Mouse (Mus musculus): ENCODE data around the gene Mtus2. TPM values are rescaled to one million over a fixed set of nuclear protein-coding genes. Genes with fewer than 3 reads are reported as not detected.

Gene Mtus2
- total RNA-seq, 1 experiment: 11.0 TPM

GRCm38 (mm10) chr5:148124354-148124753 is 167.2 kb downstream of the Mtus2 start:
- in situ Hi-C loops (cut with MboI; ENCODE audit: low sequenced_read_pairs in 2 of 2, unreplicated experiment in 2 of 2): no loop called here
- TF ChIP-seq ZC3H11A (IDR thresholded peaks at IDR 0.05; ENCODE audit: borderline replicate concordance, low read depth, low read length) (no peak), MAFK (IDR thresholded peaks at IDR 0.05; ENCODE audit: insufficient read depth, low read depth, low read length) (no peak), ZNF384 (IDR thresholded peaks at IDR 0.05; ENCODE audit: low read depth, low read length) (no peak)
- no peaks in the 10 kb centered on the region for H3K9me3 ChIP-seq (ENCODE audit: control insufficient read depth, insufficient read depth, low read depth, low read length)

DNA sequence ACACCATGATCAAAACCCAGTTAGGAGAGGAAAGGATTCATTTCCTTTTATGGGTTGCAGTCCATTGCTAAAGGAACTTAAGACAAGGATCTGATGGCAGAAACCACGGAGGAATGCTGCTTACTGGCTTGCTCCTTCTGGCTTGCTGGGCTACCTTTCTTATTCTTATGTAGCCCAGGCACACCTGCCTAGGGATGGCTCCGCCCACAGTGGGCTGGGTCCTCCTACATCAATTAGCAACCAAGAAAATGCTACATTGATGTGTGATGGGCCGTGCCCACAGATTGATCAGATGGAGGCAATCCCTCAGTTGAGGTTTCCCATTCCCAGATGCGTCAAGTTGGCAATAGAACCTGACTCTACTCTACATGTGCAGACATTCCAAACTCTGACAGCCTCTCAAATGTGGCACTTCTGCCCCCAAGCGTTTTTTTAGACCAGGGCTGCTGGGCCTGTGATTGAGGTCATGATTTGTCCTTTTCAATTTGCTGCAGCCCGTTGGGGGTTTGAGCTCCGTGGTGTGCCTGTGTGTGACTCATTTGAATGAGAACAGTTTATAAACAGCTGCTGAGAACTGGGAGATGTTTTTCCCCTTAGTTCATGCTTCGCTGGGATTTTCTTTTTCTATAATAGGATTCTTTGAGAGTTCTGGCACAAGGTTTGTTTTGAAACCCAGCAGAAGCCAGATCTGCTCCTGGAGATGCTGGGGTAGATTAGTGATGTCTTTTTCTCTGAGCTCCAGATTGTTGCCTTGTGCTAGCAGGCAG is 173.8 kb downstream of the Mtus2 start:
- TF ChIP-seq HCFC1 (IDR thresholded peaks at IDR 0.05; ENCODE audit: borderline replicate concordance, insufficient read depth, low read length): no peak
- no peak for TF ChIP-seq ZC3H11A (IDR thresholded peaks at IDR 0.05; ENCODE audit: borderline replicate concordance, low read depth, low read length)
- TF ChIP-seq ZNF384 (IDR thresholded peaks at IDR 0.05; ENCODE audit: low read depth, low read length): no peak
- TF ChIP-seq CHD2 (IDR thresholded peaks at IDR 0.05; ENCODE audit: low read depth, low read length): no peak
- TF ChIP-seq MAFK (IDR thresholded peaks at IDR 0.05; ENCODE audit: insufficient read depth, low read depth, low read length): no peak
- Histone ChIP-seq H3K36me3 (ENCODE audit: control insufficient read depth, insufficient read depth, low read length, poor library complexity, severe bottlenecking) (no peaks in the 10 kb centered on the region), H3K27ac (ENCODE audit: insufficient read depth, low read depth, low read length, poor library complexity, severe bottlenecking) (no peak overlapping the region), H3K9ac (ENCODE audit: insufficient read depth, low read depth, low read length, poor library complexity, severe bottlenecking) (no peak overlapping the region), H3K9me3 (ENCODE audit: control insufficient read depth, insufficient read depth, low read depth, low read length) (no peaks in the 10 kb centered on the region), H3K4me1 (ENCODE audit: control insufficient read depth in 2 of 2, insufficient read depth in 2 of 2, low read length in 2 of 2, poor library complexity in 1 of 2) (peaks cover 4 to 19% of the 10 kb centered on the region in 2 experiments; a peak in 3 of 4 replicates), H3K4me3 (ENCODE audit: insufficient read depth in 1 of 2, low read depth in 1 of 2, low read length in 2 of 2, poor library complexity in 1 of 2, severe bottlenecking in 1 of 2) (no peak overlapping the region)
- DNase-seq (ENCODE audit: low read depth, low spot score): peak; percentile 34
- in situ Hi-C loops (cut with MboI; ENCODE audit: low sequenced_read_pairs in 2 of 2, unreplicated experiment in 2 of 2): no loop called here

More at GRCm38 (mm10) chr5:148124354-148124753, 167.2 kb downstream of the Mtus2 start:
- Histone ChIP-seq H3K27ac (ENCODE audit: insufficient read depth, low read depth, low read length, poor library complexity, severe bottlenecking) (no peak overlapping the region), H3K4me1 (ENCODE audit: control insufficient read depth in 2 of 2, insufficient read depth in 2 of 2, low read length in 2 of 2, poor library complexity in 1 of 2) (no peaks in the 10 kb centered on the region), H3K4me3 (ENCODE audit: insufficient read depth in 1 of 2, low read depth in 1 of 2, low read length in 2 of 2, poor library complexity in 1 of 2, severe bottlenecking in 1 of 2) (no peak overlapping the region), H3K9ac (ENCODE audit: insufficient read depth, low read depth, low read length, poor library complexity, severe bottlenecking) (no peak overlapping the region), H3K36me3 (ENCODE audit: control insufficient read depth, insufficient read depth, low read length, poor library complexity, severe bottlenecking) (no peaks in the 10 kb centered on the region)
- no peak for DNase-seq (ENCODE audit: low read depth, low spot score)

- DNase-seq (ENCODE audit: low read depth, low spot score): no peak
- in situ Hi-C loops (cut with MboI; ENCODE audit: low sequenced_read_pairs in 2 of 2, unreplicated experiment in 2 of 2): no loop called here
- Histone ChIP-seq H3K9me3 (ENCODE audit: control insufficient read depth, insufficient read depth, low read depth, low read length) (no peaks in the 10 kb centered on the region), H3K27ac (ENCODE audit: insufficient read depth, low read depth, low read length, poor library complexity, severe bottlenecking) (no peak overlapping the region), H3K9ac (ENCODE audit: insufficient read depth, low read depth, low read length, poor library complexity, severe bottlenecking) (no peak overlapping the region), H3K4me3 (ENCODE audit: insufficient read depth in 1 of 2, low read depth in 1 of 2, low read length in 2 of 2, poor library complexity in 1 of 2, severe bottlenecking in 1 of 2) (no peak overlapping the region), H3K36me3 (ENCODE audit: control insufficient read depth, insufficient read depth, low read length, poor library complexity, severe bottlenecking) (no peaks in the 10 kb centered on the region), H3K4me1 (ENCODE audit: control insufficient read depth in 2 of 2, insufficient read depth in 2 of 2, low read length in 2 of 2, poor library complexity in 1 of 2) (peaks cover 4 to 19% of the 10 kb centered on the region in 2 experiments; a peak in 3 of 4 replicates)
- TF ChIP-seq ZC3H11A (IDR thresholded peaks at IDR 0.05; ENCODE audit: borderline replicate concordance, low read depth, low read length) (no peak), HCFC1 (IDR thresholded peaks at IDR 0.05; ENCODE audit: borderline replicate concordance, insufficient read depth, low read length) (no peak), CHD2 (IDR thresholded peaks at IDR 0.05; ENCODE audit: low read depth, low read length) (no peak), MAFK (IDR thresholded peaks at IDR 0.05; ENCODE audit: insufficient read depth, low read depth, low read length) (no peak)
Observed at GRCm38 (mm10) chr5:148131458-148132131, 174.5 kb downstream of the Mtus2 start.

- no peak for DNase-seq (ENCODE audit: low read depth, low spot score)
- Histone ChIP-seq H3K9ac (ENCODE audit: insufficient read depth, low read depth, low read length, poor library complexity, severe bottlenecking) (no peak overlapping the region), H3K4me1 (ENCODE audit: control insufficient read depth in 2 of 2, insufficient read depth in 2 of 2, low read length in 2 of 2, poor library complexity in 1 of 2) (peaks cover 4 to 21% of the 10 kb centered on the region in 2 experiments; a peak in 3 of 4 replicates), H3K27ac (ENCODE audit: insufficient read depth, low read depth, low read length, poor library complexity, severe bottlenecking) (no peak overlapping the region), H3K36me3 (ENCODE audit: control insufficient read depth, insufficient read depth, low read length, poor library complexity, severe bottlenecking) (no peaks in the 10 kb centered on the region), H3K4me3 (ENCODE audit: insufficient read depth in 1 of 2, low read depth in 1 of 2, low read length in 2 of 2, poor library complexity in 1 of 2, severe bottlenecking in 1 of 2) (no peak overlapping the region), H3K9me3 (ENCODE audit: control insufficient read depth, insufficient read depth, low read depth, low read length) (no peaks in the 10 kb centered on the region)
- in situ Hi-C loops (cut with MboI; ENCODE audit: low sequenced_read_pairs in 2 of 2, unreplicated experiment in 2 of 2): no loop called here
- no peak for TF ChIP-seq ZNF384 (IDR thresholded peaks at IDR 0.05; ENCODE audit: low read depth, low read length)
- TF ChIP-seq MAFK (IDR thresholded peaks at IDR 0.05; ENCODE audit: insufficient read depth, low read depth, low read length): no peak
- no peak for TF ChIP-seq HCFC1 (IDR thresholded peaks at IDR 0.05; ENCODE audit: borderline replicate concordance, insufficient read depth, low read length)
- no peak for TF ChIP-seq CHD2 (IDR thresholded peaks at IDR 0.05; ENCODE audit: low read depth, low read length)
- no peak for TF ChIP-seq ZC3H11A (IDR thresholded peaks at IDR 0.05; ENCODE audit: borderline replicate concordance, low read depth, low read length)
Observed at GRCm38 (mm10) chr5:148133448-148134060, 176.4 kb downstream of the Mtus2 start.
